Mouse (Mus musculus): ENCODE data around the gene Hist1h1t. TPM values are rescaled to one million over a fixed set of nuclear protein-coding genes. Genes with fewer than 3 reads are reported as not detected.
"Not testable (repeated sequence)": the region's sequence is repeated elsewhere in the genome, so short reads cannot be mapped to it uniquely, and the experiment has no call there.

Gene Hist1h1t
- polyA plus RNA-seq, 1 experiment: not detected

GRCm38 (mm10) chr13:23698996-23699395, 3.4 kb downstream of the Hist1h1t start:
- no peak for DNase-seq (ENCODE audit: extremely low spot score in 1 of 2, low spot score in 1 of 2)

- DNase-seq (ENCODE audit: extremely low spot score in 1 of 2, low spot score in 1 of 2): no peak
Observed at GRCm38 (mm10) chr13:23699767-23700166, 4.2 kb downstream of the Hist1h1t start.

- DNase-seq (ENCODE audit: extremely low spot score in 1 of 2, low spot score in 1 of 2): peak; percentile 75 to 90
Observed at GRCm38 (mm10) chr13:23700786-23701520, 5.3 kb downstream of the Hist1h1t start.

GRCm38 (mm10) chr13:23702220-23702619, 6.6 kb downstream of the Hist1h1t start:
- DNase-seq (ENCODE audit: extremely low spot score in 1 of 2, low spot score in 1 of 2): no peak

GRCm38 (mm10) chr13:23702801-23703200, 7.2 kb downstream of the Hist1h1t start:
- not testable (repeated sequence) for DNase-seq (ENCODE audit: extremely low spot score in 1 of 2, low spot score in 1 of 2)

- no peak for DNase-seq (ENCODE audit: extremely low spot score in 1 of 2, low spot score in 1 of 2)
Observed at GRCm38 (mm10) chr13:23705751-23706356, 10.2 kb downstream of the Hist1h1t start.

- no peak for DNase-seq (ENCODE audit: extremely low spot score in 1 of 2, low spot score in 1 of 2)
Observed at GRCm38 (mm10) chr13:23706771-23707170, 11.2 kb downstream of the Hist1h1t start.

- no peak for DNase-seq (ENCODE audit: extremely low spot score in 1 of 2, low spot score in 1 of 2)
Observed at GRCm38 (mm10) chr13:23708041-23708440, 12.4 kb downstream of the Hist1h1t start.

GRCm38 (mm10) chr13:23708654-23709053, 13.0 kb downstream of the Hist1h1t start:
- no peak for DNase-seq (ENCODE audit: extremely low spot score in 1 of 2, low spot score in 1 of 2)

- no peak for DNase-seq (ENCODE audit: extremely low spot score in 1 of 2, low spot score in 1 of 2)
Observed at GRCm38 (mm10) chr13:23709714-23710373, 14.2 kb downstream of the Hist1h1t start.

- DNase-seq (ENCODE audit: extremely low spot score in 1 of 2, low spot score in 1 of 2): peak in 1 of 2 experiments; percentile 27
Observed at GRCm38 (mm10) chr13:23710374-23711089, 14.9 kb downstream of the Hist1h1t start, which contains the start of gene Hfe. TSS of gene Hfe (minus strand) at chr13:23710854.

GRCm38 (mm10) chr13:23716261-23717042, 20.8 kb downstream of the Hist1h1t start:
- no peak for DNase-seq (ENCODE audit: extremely low spot score in 1 of 2, low spot score in 1 of 2)

GRCm38 (mm10) chr13:23717176-23717575, 21.6 kb downstream of the Hist1h1t start:
- DNase-seq (ENCODE audit: extremely low spot score in 1 of 2, low spot score in 1 of 2): no peak

GRCm38 (mm10) chr13:23717593-23718245, 22.1 kb downstream of the Hist1h1t start:
- not testable (repeated sequence) for DNase-seq (ENCODE audit: extremely low spot score in 1 of 2, low spot score in 1 of 2)

- no peak for DNase-seq (ENCODE audit: extremely low spot score in 1 of 2, low spot score in 1 of 2)
Observed at GRCm38 (mm10) chr13:23724239-23724638, 28.6 kb downstream of the Hist1h1t start.

GRCm38 (mm10) chr13:23725213-23725612, 29.6 kb downstream of the Hist1h1t start:
- DNase-seq (ENCODE audit: extremely low spot score in 1 of 2, low spot score in 1 of 2): no peak

GRCm38 (mm10) chr13:23728472-23729191, 33.0 kb downstream of the Hist1h1t start:
- DNase-seq (ENCODE audit: extremely low spot score in 1 of 2, low spot score in 1 of 2): no peak

GRCm38 (mm10) chr13:23729192-23729525, 33.5 kb downstream of the Hist1h1t start:
- DNase-seq (ENCODE audit: extremely low spot score in 1 of 2, low spot score in 1 of 2): no peak

- no peak for DNase-seq (ENCODE audit: extremely low spot score in 1 of 2, low spot score in 1 of 2)
Observed at GRCm38 (mm10) chr13:23729706-23730105, 34.1 kb downstream of the Hist1h1t start.

Measured in frontal cortex, adult 2 months (tissue).